Mouse (Mus musculus) lung, adult 2 months (tissue): Measurements from ENCODE around the gene Reg4.

ENCODE experiments used
- CTCF ChIP-seq: fragments of 200-500 bp; IDR thresholded peaks from 2 replicates; pipeline ENCODE4 v1.5.1; 2011; ENCODE audit warnings: mild to moderate bottlenecking, low read length, control low read depth; ENCODE audit not compliant: insufficient read depth
- POLR2A ChIP-seq: fragments of 200-500 bp; IDR thresholded peaks from 2 replicates; pipeline ENCODE4 v1.6.1; 2011; ENCODE audit warnings: low read depth, mild to moderate bottlenecking, control low read depth, low read length, borderline replicate concordance; ENCODE audit errors: extremely low read depth

- no peak for TF ChIP-seq CTCF
- TF ChIP-seq POLR2A, result no peak
These were observed 25.2 kb downstream of the Reg4 start for GRCm38 (mm10) chr3:98246985-98247751.
